Mouse (Mus musculus) megakaryocyte, embryonic 14.5 days (primary cell): Measurements from ENCODE around the gene Gramd4.

ENCODE experiments used
- FLI1 ChIP-seq: IDR thresholded peaks from 2 replicates; pipeline ENCODE4 v1.6.1; 2012; ENCODE audit warnings: low read length, inconsistent platforms, mixed read lengths
- GATA1 ChIP-seq: IDR thresholded peaks from 3 replicates; pipeline ENCODE4 v1.6.1; 2012; ENCODE audit warnings: mixed read lengths, low read length, inconsistent platforms, borderline replicate concordance

- TF ChIP-seq GATA1 (no peak), FLI1 (no peak)
Observed at GRCm38 (mm10) chr15:86049510-86049909, 8.0 kb upstream of the Gramd4 start.
